Mouse (Mus musculus): ENCODE results near the gene Pcca. TPM values are rescaled to one million over a fixed set of nuclear protein-coding genes. Genes with fewer than 3 reads are reported as not detected.

Pcca gene
- polyA plus RNA-seq, 1 experiment from 2014 or later, result 22.0 TPM

DNA sequence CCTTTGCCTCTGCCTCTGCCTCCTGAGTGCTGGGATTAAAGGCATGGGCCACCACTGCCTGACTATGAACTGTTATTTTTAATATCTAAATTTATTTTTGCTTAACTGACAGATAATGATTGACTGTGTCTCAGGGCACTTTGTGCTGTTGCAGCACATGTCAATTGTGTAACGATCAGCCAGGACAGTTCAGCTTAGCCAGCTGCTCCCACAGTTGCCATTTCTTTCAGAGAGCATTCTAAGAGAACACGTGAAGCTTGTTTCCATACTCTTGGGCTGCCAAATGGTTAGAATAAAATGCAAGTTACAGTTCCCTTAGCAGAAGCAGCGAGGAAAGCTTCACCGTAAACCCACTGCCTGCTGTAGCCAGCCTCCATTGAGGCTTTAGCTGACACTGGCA is 266.2 kb downstream of the Pcca start:
- Histone ChIP-seq H3K27ac (replicated peaks) (no peak overlapping the region), H3K36me3 (no peaks in the 10 kb centered on the region), H3K27me3 (no peaks in the 10 kb centered on the region), H3K4me1 (no peaks in the 10 kb centered on the region), H3K9me3 (replicated peaks) (no peaks in the 10 kb centered on the region), H3K4me3 (replicated peaks) (no peak overlapping the region), H3K4me2 (replicated peaks) (no peak overlapping the region), H3K9ac (no peak overlapping the region)
- no peak for ATAC-seq (ENCODE audit: insufficient number of reproducible peaks, low FRiP score, low TSS enrichment, low read depth)
- 86% methylated on average over 4 of the region's 4 CpGs for WGBS

DNA sequence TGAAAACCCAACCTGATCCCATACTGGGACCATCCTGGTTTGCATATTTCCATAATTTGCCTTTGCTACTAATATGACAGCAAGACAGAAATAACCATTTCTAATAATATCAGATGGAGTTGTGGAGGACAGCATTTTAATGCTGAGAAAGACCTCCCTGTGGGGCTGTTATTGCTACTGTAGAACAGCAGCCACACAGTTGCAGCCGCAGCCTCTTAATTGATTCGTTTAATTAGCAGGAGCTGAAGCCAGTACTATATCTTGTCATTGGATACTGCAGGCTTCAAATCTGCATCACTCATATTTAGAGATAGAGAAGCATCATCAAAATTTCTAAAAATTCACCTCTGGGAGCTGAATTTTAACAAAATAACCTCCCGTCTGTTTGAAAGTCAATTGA is 286.9 kb downstream of the Pcca start:
- H3K36me3 ChIP-seq, result no peaks in the 10 kb centered on the region
- no peak overlapping the region for H3K9ac ChIP-seq
- H3K4me2 ChIP-seq (replicated peaks), result no peak overlapping the region
- no peaks in the 10 kb centered on the region for H3K4me1 ChIP-seq
- H3K27me3 ChIP-seq, result no peaks in the 10 kb centered on the region
- H3K4me3 ChIP-seq (replicated peaks), result no peak overlapping the region
- 85% methylated on average over 3 of the region's 3 CpGs for WGBS
- ATAC-seq (ENCODE audit: insufficient number of reproducible peaks, low FRiP score, low TSS enrichment, low read depth), result no peak
- no peaks in the 10 kb centered on the region for H3K9me3 ChIP-seq (replicated peaks)
- H3K27ac ChIP-seq (replicated peaks), result no peak overlapping the region

DNA sequence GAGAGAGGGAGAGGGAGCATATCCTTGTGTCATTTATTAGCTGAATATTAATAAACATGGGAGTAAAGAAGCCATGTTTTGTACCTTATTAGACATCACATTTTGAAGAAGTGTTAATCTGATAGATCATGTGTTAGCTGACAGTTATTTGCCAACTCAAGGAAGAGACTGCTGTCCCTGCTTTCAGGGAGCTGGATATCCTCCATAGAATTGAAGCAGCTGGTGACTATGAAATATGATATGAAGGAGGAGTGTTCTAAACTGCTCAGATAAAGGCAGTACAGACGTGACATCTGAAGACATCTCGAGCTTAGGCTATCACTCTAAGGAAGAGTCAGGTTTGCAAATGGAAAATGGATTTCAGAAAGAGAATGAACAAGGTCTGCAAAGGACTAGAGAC is 289.7 kb downstream of the Pcca start:
- Histone ChIP-seq H3K4me3 (replicated peaks) (no peak overlapping the region), H3K36me3 (no peaks in the 10 kb centered on the region), H3K27ac (replicated peaks) (no peak overlapping the region), H3K4me2 (replicated peaks) (no peak overlapping the region), H3K9me3 (replicated peaks) (no peaks in the 10 kb centered on the region), H3K9ac (no peak overlapping the region), H3K4me1 (no peaks in the 10 kb centered on the region), H3K27me3 (no peaks in the 10 kb centered on the region)
- no peak for ATAC-seq (ENCODE audit: insufficient number of reproducible peaks, low FRiP score, low TSS enrichment, low read depth)
- 45% methylated on average over 2 of the region's 2 CpGs for WGBS

DNA sequence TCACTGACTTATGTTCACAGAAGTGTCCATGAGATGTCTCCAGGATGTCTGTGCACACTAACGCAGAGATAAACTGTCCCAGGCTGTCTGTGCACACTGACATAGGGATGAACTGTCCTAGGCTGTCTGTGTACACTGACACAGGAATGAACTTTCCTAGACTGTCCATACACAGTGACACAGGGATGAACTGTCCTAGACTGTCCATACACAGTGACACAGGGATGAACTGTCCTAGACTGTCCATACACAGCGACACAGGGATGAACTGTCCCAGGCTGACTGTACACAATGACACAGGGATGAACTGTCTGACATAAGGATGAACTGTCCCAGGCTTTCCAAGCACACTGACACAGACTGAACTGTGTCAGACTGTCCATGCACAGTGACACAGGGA is 291.3 kb downstream of the Pcca start:
- Histone ChIP-seq H3K27ac (replicated peaks) (no peak overlapping the region), H3K27me3 (no peaks in the 10 kb centered on the region), H3K4me3 (replicated peaks) (no peak overlapping the region), H3K4me2 (replicated peaks) (no peak overlapping the region), H3K4me1 (no peaks in the 10 kb centered on the region), H3K9ac (no peak overlapping the region), H3K9me3 (replicated peaks) (no peaks in the 10 kb centered on the region), H3K36me3 (no peaks in the 10 kb centered on the region)
- WGBS, result 84% methylated on average over 2 of the region's 2 CpGs
- no peak for ATAC-seq (ENCODE audit: insufficient number of reproducible peaks, low FRiP score, low TSS enrichment, low read depth)

DNA sequence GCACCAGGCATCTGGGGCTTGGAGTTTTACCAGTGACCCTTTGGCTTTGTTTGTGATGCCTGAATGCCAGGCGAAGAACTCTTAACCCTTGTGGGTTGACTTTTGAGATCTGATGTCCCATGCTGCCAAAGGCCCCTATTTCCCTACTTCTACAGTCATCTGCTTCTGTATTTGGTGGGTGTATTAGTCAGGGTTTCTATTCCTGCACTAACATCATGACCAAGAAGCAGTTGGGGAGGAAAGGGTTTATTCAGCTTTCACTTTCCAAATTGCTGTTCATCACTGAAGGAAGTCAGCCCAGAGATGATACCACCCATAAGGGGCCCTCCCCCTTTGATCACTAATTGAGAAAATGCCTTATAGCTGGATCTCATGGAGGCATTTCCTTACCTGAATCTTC is 296.3 kb downstream of the Pcca start:
- WGBS, result 92% methylated on average over 1 of the region's 1 CpGs
- ATAC-seq (ENCODE audit: insufficient number of reproducible peaks, low FRiP score, low TSS enrichment, low read depth), result no peak
- H3K9me3 ChIP-seq (replicated peaks), result no peaks in the 10 kb centered on the region
- H3K27me3 ChIP-seq, result no peaks in the 10 kb centered on the region
- no peaks in the 10 kb centered on the region for H3K4me1 ChIP-seq
- H3K4me2 ChIP-seq (replicated peaks), result no peak overlapping the region
- no peak overlapping the region for H3K27ac ChIP-seq (replicated peaks)
- no peak overlapping the region for H3K9ac ChIP-seq
- H3K4me3 ChIP-seq (replicated peaks), result no peak overlapping the region
- no peaks in the 10 kb centered on the region for H3K36me3 ChIP-seq

DNA sequence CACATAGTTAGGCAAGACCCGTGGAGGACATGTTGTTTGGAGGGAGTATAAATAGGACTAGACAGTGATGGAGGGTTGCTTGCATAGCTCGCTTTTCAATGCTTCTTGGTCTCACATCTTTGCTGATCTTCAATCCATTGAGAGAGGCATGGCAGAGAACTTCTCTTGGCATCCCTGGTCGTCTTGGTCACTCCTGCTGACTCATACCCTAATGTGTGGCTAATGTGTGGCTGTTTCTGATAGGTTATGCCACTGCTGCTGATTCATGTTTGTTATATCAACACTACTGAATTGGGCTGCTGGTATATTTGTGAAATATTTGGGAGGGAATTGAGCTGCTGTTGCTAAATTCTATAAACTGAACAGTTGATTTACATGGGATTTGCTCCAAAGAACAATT is 299.5 kb downstream of the Pcca start:
- 86% methylated on average over 3 of the region's 3 CpGs for WGBS
- Histone ChIP-seq H3K27me3 (no peaks in the 10 kb centered on the region), H3K4me3 (replicated peaks) (no peak overlapping the region), H3K4me2 (replicated peaks) (no peak overlapping the region), H3K36me3 (no peaks in the 10 kb centered on the region), H3K4me1 (no peaks in the 10 kb centered on the region), H3K9me3 (replicated peaks) (no peaks in the 10 kb centered on the region), H3K27ac (replicated peaks) (no peak overlapping the region), H3K9ac (no peak overlapping the region)
- no peak for ATAC-seq (ENCODE audit: insufficient number of reproducible peaks, low FRiP score, low TSS enrichment, low read depth)

DNA sequence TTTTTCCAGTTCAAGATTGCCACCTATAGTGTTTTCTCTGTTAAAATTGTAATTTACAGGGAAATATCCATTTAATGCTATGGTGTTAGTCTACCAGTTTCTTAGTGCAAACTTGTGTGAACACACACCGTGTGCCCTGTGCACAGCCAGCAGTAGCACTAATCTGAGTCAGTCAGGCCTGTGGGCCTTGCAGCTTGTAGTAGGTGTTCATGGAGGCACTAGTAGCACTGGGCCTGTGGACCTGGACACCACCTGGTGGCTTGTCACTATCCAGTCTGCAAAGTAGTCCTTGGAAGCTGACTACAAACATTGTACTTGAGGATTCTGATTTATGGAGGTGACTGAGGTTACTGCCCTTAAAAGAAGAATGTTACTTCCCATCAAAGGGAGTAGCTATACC is 300.6 kb downstream of the Pcca start:
- no peak overlapping the region for H3K27ac ChIP-seq (replicated peaks)
- no peak overlapping the region for H3K4me3 ChIP-seq (replicated peaks)
- ATAC-seq (ENCODE audit: insufficient number of reproducible peaks, low FRiP score, low TSS enrichment, low read depth), result no peak
- H3K4me2 ChIP-seq (replicated peaks), result no peak overlapping the region
- no peak overlapping the region for H3K9ac ChIP-seq
- H3K9me3 ChIP-seq (replicated peaks), result no peaks in the 10 kb centered on the region
- no peaks in the 10 kb centered on the region for H3K27me3 ChIP-seq
- H3K4me1 ChIP-seq, result no peaks in the 10 kb centered on the region
- H3K36me3 ChIP-seq, result no peaks in the 10 kb centered on the region
- 88% methylated on average over 1 of the region's 1 CpGs for WGBS

DNA sequence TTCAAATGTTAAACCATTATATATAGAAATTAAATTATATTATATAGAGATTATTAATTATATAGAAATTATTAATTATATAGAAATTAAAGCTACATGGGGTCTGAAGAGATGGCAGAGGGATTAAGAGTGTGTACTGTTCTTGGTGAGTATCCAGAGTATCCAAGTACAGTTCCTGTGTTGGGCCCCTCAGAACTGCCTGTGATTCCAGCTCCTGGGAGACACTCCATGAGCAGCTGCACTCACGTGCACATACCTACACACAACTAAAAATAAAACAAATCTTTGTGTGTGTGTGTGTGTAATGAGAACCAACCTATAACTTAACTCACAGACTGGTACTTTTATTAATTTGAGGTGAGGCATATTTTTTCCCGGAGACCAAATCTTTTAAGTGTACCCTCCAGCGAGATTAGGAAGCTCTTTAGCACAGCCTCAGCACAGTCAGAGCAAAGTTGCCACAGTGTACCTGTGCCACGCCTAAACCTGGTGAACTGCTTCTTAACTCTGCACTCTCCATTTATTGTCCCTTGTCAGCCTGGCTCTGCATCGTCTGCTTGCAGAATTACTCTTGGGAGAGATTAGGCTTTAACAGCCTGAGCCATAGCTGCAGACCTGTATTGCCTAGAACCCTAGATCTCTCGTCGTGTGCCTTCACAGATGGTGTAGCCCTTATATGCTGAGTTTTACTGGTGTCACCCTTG is 301.5 kb downstream of the Pcca start:
- H3K27ac ChIP-seq (replicated peaks), result no peak overlapping the region
- H3K4me2 ChIP-seq (replicated peaks), result no peak overlapping the region
- WGBS, result 44% methylated on average over 7 of the region's 7 CpGs
- no peak for ATAC-seq (ENCODE audit: insufficient number of reproducible peaks, low FRiP score, low TSS enrichment, low read depth)
- H3K9ac ChIP-seq, result no peak overlapping the region
- H3K9me3 ChIP-seq (replicated peaks), result no peaks in the 10 kb centered on the region
- no peaks in the 10 kb centered on the region for H3K36me3 ChIP-seq
- no peaks in the 10 kb centered on the region for H3K27me3 ChIP-seq
- no peak overlapping the region for H3K4me3 ChIP-seq (replicated peaks)
- no peaks in the 10 kb centered on the region for H3K4me1 ChIP-seq

DNA sequence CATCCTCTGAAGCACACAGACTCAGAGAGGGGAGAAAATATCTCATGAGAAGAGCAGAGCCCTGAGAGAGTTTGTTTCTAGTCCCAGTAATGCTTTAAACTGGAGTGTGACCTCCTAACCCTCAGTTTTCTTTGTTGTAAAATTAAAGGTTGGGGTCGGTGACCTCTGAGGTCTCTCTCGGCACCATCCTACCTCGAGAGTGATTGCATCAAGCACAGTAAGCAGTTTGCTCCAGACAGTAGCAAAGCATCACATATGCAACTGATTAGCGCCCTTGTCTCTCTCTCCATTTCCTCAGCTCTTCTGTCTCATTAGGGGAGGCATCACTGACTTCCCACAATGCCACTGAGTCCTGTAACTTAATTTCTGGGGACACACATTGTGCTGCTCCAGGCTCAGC is 302.1 kb downstream of the Pcca start:
- Histone ChIP-seq H3K9ac (no peak overlapping the region), H3K4me2 (replicated peaks) (no peak overlapping the region), H3K4me3 (replicated peaks) (no peak overlapping the region), H3K27ac (replicated peaks) (no peak overlapping the region), H3K36me3 (no peaks in the 10 kb centered on the region), H3K9me3 (replicated peaks) (no peaks in the 10 kb centered on the region), H3K4me1 (no peaks in the 10 kb centered on the region), H3K27me3 (no peaks in the 10 kb centered on the region)
- ATAC-seq (ENCODE audit: insufficient number of reproducible peaks, low FRiP score, low TSS enrichment, low read depth), result no peak
- 22% methylated on average over 4 of the region's 4 CpGs for WGBS

DNA sequence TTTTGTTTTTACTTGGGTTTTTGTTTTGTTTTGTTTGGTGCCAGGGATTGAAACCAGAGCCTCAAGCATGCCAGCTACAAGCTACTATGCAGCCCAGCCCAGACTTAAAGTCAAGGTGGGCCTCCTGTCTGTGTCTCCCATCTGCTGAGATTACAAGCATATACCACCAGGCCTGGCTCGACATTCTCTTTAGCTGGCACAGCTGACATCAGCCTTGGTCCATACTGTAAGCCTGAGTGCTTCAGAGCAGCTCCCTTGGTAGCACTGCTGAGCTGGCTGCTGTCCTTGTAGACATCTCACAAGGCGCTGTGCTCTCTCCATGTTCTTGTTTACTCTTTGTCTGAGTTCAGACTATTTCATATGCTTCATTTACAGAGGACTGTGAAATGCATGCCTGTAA is 302.9 kb downstream of the Pcca start:
- Histone ChIP-seq H3K36me3 (no peaks in the 10 kb centered on the region), H3K27me3 (no peaks in the 10 kb centered on the region), H3K9me3 (replicated peaks) (no peaks in the 10 kb centered on the region), H3K9ac (no peak overlapping the region), H3K4me3 (replicated peaks) (no peak overlapping the region), H3K4me1 (no peaks in the 10 kb centered on the region), H3K27ac (replicated peaks) (no peak overlapping the region), H3K4me2 (replicated peaks) (no peak overlapping the region)
- WGBS, result 53% methylated on average over 2 of the region's 2 CpGs
- 0 out of 2 replicates have a peak, but pooled peaks have one; percentile 24 for ATAC-seq (ENCODE audit: insufficient number of reproducible peaks, low FRiP score, low TSS enrichment, low read depth)

DNA sequence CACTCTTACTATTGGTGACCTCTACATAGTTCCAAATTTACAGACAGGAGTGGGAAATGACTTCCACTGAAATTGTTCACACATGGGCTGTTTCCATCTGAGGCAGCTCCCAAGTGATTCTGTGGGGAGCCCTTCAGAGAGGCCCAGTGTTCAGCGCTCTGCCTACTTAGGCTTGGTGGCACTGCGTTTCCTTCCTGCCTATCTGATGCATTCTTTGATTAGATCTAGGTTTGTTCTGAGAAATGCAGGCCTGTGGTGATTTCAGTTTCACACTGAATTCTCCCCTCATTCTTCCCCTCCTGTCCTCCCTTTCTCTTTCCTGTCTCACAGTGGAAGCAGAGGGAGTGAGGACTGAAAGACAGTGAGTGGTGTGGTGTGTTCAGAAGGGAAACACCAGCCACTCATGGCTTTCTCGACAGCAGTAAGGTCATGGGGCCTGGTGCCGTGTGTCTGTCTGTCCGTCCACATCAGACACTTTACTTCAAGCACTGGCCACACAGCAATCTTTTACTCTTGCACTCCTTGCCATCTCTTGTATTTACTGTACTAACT is 318.5 kb downstream of the Pcca start:
- no peak overlapping the region for H3K4me2 ChIP-seq (replicated peaks)
- no peaks in the 10 kb centered on the region for H3K9me3 ChIP-seq (replicated peaks)
- no peak overlapping the region for H3K4me3 ChIP-seq (replicated peaks)
- H3K27ac ChIP-seq (replicated peaks), result no peak overlapping the region
- no peaks in the 10 kb centered on the region for H3K4me1 ChIP-seq
- no peak for ATAC-seq (ENCODE audit: insufficient number of reproducible peaks, low FRiP score, low TSS enrichment, low read depth)
- H3K9ac ChIP-seq, result no peak overlapping the region
- 79% methylated on average over 5 of the region's 5 CpGs for WGBS
- no peaks in the 10 kb centered on the region for H3K36me3 ChIP-seq
- H3K27me3 ChIP-seq, result no peaks in the 10 kb centered on the region

DNA sequence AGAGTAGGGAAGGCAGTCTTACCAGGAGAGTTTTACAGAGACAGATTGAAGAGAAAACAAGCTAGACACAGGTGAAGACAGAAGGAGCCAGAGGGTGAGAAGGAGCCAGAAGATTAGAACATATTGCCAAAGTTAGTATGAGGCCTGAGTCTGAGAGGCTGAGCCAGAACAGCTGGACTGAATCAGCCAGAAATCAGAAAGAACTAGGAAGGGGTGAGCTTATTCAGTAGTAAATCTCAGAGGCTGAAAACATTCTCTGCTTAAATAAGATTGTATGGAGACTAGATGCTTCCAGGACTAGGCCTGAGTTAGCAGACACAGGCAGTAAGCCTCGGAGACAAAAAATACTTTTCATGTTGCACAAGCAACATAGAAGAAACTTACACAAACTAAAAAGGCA is 325.7 kb downstream of the Pcca start:
- H3K9me3 ChIP-seq (replicated peaks), result no peaks in the 10 kb centered on the region
- no peaks in the 10 kb centered on the region for H3K4me1 ChIP-seq
- no peak overlapping the region for H3K4me3 ChIP-seq (replicated peaks)
- no peak overlapping the region for H3K27ac ChIP-seq (replicated peaks)
- no peak overlapping the region for H3K4me2 ChIP-seq (replicated peaks)
- H3K27me3 ChIP-seq, result no peaks in the 10 kb centered on the region
- no peaks in the 10 kb centered on the region for H3K36me3 ChIP-seq
- H3K9ac ChIP-seq, result no peak overlapping the region
- no peak for ATAC-seq (ENCODE audit: insufficient number of reproducible peaks, low FRiP score, low TSS enrichment, low read depth)
- 52% methylated on average over 1 of the region's 1 CpGs for WGBS
